Mouse (Mus musculus): ENCODE measurements around the gene Cd276. TPM values are rescaled to one million over a fixed set of nuclear protein-coding genes. Genes with fewer than 3 reads are reported as not detected.

Cd276 gene
- polyA plus RNA-seq, 1 experiment, result 51.1 TPM

- Histone ChIP-seq H3K27ac (ENCODE audit: insufficient read depth, low read length) (no peak overlapping the region), H3K27me3 (ENCODE audit: control insufficient read depth, insufficient read depth, low read length, poor library complexity, severe bottlenecking) (no peaks in the 10 kb centered on the region), H3K36me3 (ENCODE audit: control insufficient read depth, insufficient read depth, low read length, poor library complexity, severe bottlenecking) (no peaks in the 10 kb centered on the region), H3K9ac (ENCODE audit: low read depth, poor library complexity, severe bottlenecking) (no peak overlapping the region), H3K4me3 (ENCODE audit: low read depth, low read length) (no peak overlapping the region), H3K4me1 (ENCODE audit: control insufficient read depth, insufficient read depth, low read length) (no peaks in the 10 kb centered on the region), H3K9me3 (replicated peaks; ENCODE audit: control insufficient read depth, insufficient read depth, low read length, poor library complexity, severe bottlenecking) (no peaks in the 10 kb centered on the region)
- TF ChIP-seq POLR2A (IDR thresholded peaks at IDR 0.05; ENCODE audit: insufficient read depth, low read length) (no peak), EP300 (IDR thresholded peaks at IDR 0.05; ENCODE audit: insufficient read depth, low read depth, low read length) (no peak), CTCF (IDR thresholded peaks at IDR 0.05; ENCODE audit: low read depth, low read length) (no peak)
Measured at GRCm38 (mm10) chr9:58533322-58533721, 21.9 kb downstream of the Cd276 start.

DNA sequence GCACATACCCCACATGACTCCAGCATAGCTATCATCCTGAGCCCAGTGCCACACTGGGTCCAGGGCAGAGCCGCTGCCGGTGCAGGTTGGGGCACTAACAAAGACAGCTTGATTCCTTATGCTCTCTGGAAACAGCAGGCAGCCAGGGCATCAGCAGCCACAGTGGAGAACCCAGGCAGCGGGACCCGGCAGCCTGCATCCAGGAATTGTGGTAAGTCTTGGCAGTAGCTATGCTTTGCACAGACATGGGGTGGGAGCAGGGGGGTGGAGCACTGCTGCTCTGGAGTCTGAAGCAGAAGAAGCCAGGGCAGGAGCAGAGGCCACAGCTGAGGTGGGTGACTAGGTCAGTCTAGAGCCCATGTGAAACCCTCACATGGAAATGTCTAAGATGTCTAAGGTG, 23.0 kb downstream of the Cd276 start:
- TF ChIP-seq POLR2A (IDR thresholded peaks at IDR 0.05; ENCODE audit: insufficient read depth, low read length) (no peak), CTCF (IDR thresholded peaks at IDR 0.05; ENCODE audit: low read depth, low read length) (no peak), EP300 (IDR thresholded peaks at IDR 0.05; ENCODE audit: insufficient read depth, low read depth, low read length) (no peak)
- Histone ChIP-seq H3K27ac (ENCODE audit: insufficient read depth, low read length) (no peak overlapping the region), H3K9me3 (replicated peaks; ENCODE audit: control insufficient read depth, insufficient read depth, low read length, poor library complexity, severe bottlenecking) (no peaks in the 10 kb centered on the region), H3K36me3 (ENCODE audit: control insufficient read depth, insufficient read depth, low read length, poor library complexity, severe bottlenecking) (no peaks in the 10 kb centered on the region), H3K9ac (ENCODE audit: low read depth, poor library complexity, severe bottlenecking) (no peak overlapping the region), H3K27me3 (ENCODE audit: control insufficient read depth, insufficient read depth, low read length, poor library complexity, severe bottlenecking) (no peaks in the 10 kb centered on the region), H3K4me3 (ENCODE audit: low read depth, low read length) (no peak overlapping the region), H3K4me1 (ENCODE audit: control insufficient read depth, insufficient read depth, low read length) (no peaks in the 10 kb centered on the region)

GRCm38 (mm10) chr9:58530407-58530806, 24.8 kb downstream of the Cd276 start:
- Histone ChIP-seq H3K27me3 (ENCODE audit: control insufficient read depth, insufficient read depth, low read length, poor library complexity, severe bottlenecking) (no peaks in the 10 kb centered on the region), H3K27ac (ENCODE audit: insufficient read depth, low read length) (no peak overlapping the region), H3K4me3 (ENCODE audit: low read depth, low read length) (no peak overlapping the region), H3K4me1 (ENCODE audit: control insufficient read depth, insufficient read depth, low read length) (no peaks in the 10 kb centered on the region), H3K9me3 (replicated peaks; ENCODE audit: control insufficient read depth, insufficient read depth, low read length, poor library complexity, severe bottlenecking) (no peaks in the 10 kb centered on the region), H3K9ac (ENCODE audit: low read depth, poor library complexity, severe bottlenecking) (no peak overlapping the region), H3K36me3 (ENCODE audit: control insufficient read depth, insufficient read depth, low read length, poor library complexity, severe bottlenecking) (no peaks in the 10 kb centered on the region)
- TF ChIP-seq POLR2A (IDR thresholded peaks at IDR 0.05; ENCODE audit: insufficient read depth, low read length) (no peak), EP300 (IDR thresholded peaks at IDR 0.05; ENCODE audit: insufficient read depth, low read depth, low read length) (no peak), CTCF (IDR thresholded peaks at IDR 0.05; ENCODE audit: low read depth, low read length) (no peak)

DNA sequence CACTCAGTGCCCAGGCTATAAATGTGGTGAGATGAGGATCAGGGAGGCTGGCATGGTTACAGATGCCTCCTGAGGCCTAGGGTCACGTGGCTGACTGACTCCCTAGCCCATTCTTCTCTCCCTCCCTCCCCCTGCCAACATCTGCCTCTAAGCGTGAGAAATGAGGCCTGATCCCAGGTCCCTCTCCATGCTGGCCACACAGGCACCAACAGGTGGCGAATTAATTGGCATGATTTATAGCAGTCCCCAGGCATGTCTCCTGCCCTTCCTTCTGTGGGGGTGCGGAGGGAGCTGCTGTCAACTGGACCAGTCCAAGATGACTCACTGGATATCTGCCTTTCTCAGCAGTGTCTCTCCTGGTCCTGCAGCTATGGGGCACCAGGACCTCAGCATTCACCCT, 27.4 kb downstream of the Cd276 start:
- no peaks in the 10 kb centered on the region for H3K27me3 ChIP-seq (ENCODE audit: control insufficient read depth, insufficient read depth, low read length, poor library complexity, severe bottlenecking)
- no peaks in the 10 kb centered on the region for H3K36me3 ChIP-seq (ENCODE audit: control insufficient read depth, insufficient read depth, low read length, poor library complexity, severe bottlenecking)
- TF ChIP-seq CTCF (IDR thresholded peaks at IDR 0.05; ENCODE audit: low read depth, low read length) (no peak), EP300 (IDR thresholded peaks at IDR 0.05; ENCODE audit: insufficient read depth, low read depth, low read length) (no peak), POLR2A (IDR thresholded peaks at IDR 0.05; ENCODE audit: insufficient read depth, low read length) (no peak)
- no peak overlapping the region for H3K9ac ChIP-seq (ENCODE audit: low read depth, poor library complexity, severe bottlenecking)
- no peaks in the 10 kb centered on the region for H3K9me3 ChIP-seq (replicated peaks; ENCODE audit: control insufficient read depth, insufficient read depth, low read length, poor library complexity, severe bottlenecking)
- H3K27ac ChIP-seq (ENCODE audit: insufficient read depth, low read length), result no peak overlapping the region
- H3K4me3 ChIP-seq (ENCODE audit: low read depth, low read length), result no peak overlapping the region
- no peaks in the 10 kb centered on the region for H3K4me1 ChIP-seq (ENCODE audit: control insufficient read depth, insufficient read depth, low read length)

GRCm38 (mm10) chr9:58525108-58525507, 30.1 kb downstream of the Cd276 start:
- Histone ChIP-seq H3K27ac (ENCODE audit: insufficient read depth, low read length) (no peak overlapping the region), H3K4me1 (ENCODE audit: control insufficient read depth, insufficient read depth, low read length) (no peaks in the 10 kb centered on the region), H3K36me3 (ENCODE audit: control insufficient read depth, insufficient read depth, low read length, poor library complexity, severe bottlenecking) (no peaks in the 10 kb centered on the region), H3K27me3 (ENCODE audit: control insufficient read depth, insufficient read depth, low read length, poor library complexity, severe bottlenecking) (no peaks in the 10 kb centered on the region), H3K9ac (ENCODE audit: low read depth, poor library complexity, severe bottlenecking) (no peak overlapping the region), H3K4me3 (ENCODE audit: low read depth, low read length) (no peak overlapping the region), H3K9me3 (replicated peaks; ENCODE audit: control insufficient read depth, insufficient read depth, low read length, poor library complexity, severe bottlenecking) (no peaks in the 10 kb centered on the region)
- TF ChIP-seq CTCF (IDR thresholded peaks at IDR 0.05; ENCODE audit: low read depth, low read length) (no peak), EP300 (IDR thresholded peaks at IDR 0.05; ENCODE audit: insufficient read depth, low read depth, low read length) (no peak), POLR2A (IDR thresholded peaks at IDR 0.05; ENCODE audit: insufficient read depth, low read length) (no peak)

GRCm38 (mm10) chr9:58521883-58522423, 33.3 kb downstream of the Cd276 start:
- Histone ChIP-seq H3K9me3 (replicated peaks; ENCODE audit: control insufficient read depth, insufficient read depth, low read length, poor library complexity, severe bottlenecking) (no peaks in the 10 kb centered on the region), H3K27me3 (ENCODE audit: control insufficient read depth, insufficient read depth, low read length, poor library complexity, severe bottlenecking) (no peaks in the 10 kb centered on the region), H3K36me3 (ENCODE audit: control insufficient read depth, insufficient read depth, low read length, poor library complexity, severe bottlenecking) (no peaks in the 10 kb centered on the region), H3K27ac (ENCODE audit: insufficient read depth, low read length) (no peak overlapping the region), H3K4me1 (ENCODE audit: control insufficient read depth, insufficient read depth, low read length) (no peaks in the 10 kb centered on the region), H3K4me3 (ENCODE audit: low read depth, low read length) (no peak overlapping the region), H3K9ac (ENCODE audit: low read depth, poor library complexity, severe bottlenecking) (no peak overlapping the region)
- no peak for TF ChIP-seq EP300 (IDR thresholded peaks at IDR 0.05; ENCODE audit: insufficient read depth, low read depth, low read length)
- no peak for TF ChIP-seq CTCF (IDR thresholded peaks at IDR 0.05; ENCODE audit: low read depth, low read length)
- no peak for TF ChIP-seq POLR2A (IDR thresholded peaks at IDR 0.05; ENCODE audit: insufficient read depth, low read length)

All from ES-Bruce4 (cell line).